Mouse (Mus musculus) heart, postnatal 0 days (tissue): ENCODE measurements around the gene Nabp2. TPM values are rescaled to one million over a fixed set of nuclear protein-coding genes. Genes with fewer than 3 reads are reported as not detected.

ENCODE experiments used
- ATAC-seq: fragments of 200-750 bp; cut with Nextera tagmentation; 2 replicates; pipeline ENCODE4 v1.8.0; 2017; ENCODE audit warnings: low read depth, moderate number of reproducible peaks, moderate library complexity; ENCODE audit not compliant: insufficient read depth
- DNase-seq: peaks from one replicate; pipeline ENCODE4 v3.0.0-alpha.2; 2016; ENCODE audit warnings: low spot score
- H3K27ac ChIP-seq: fragments of 300-500 bp; sonication (generic); 2 replicates; pipeline ENCODE4 v1.5.1; 2014; ENCODE audit warnings: low read depth, mild to moderate bottlenecking
- H3K27me3 ChIP-seq: fragments of 300-500 bp; sonication (generic); 2 replicates; pipeline ENCODE4 v1.6.1; 2014; ENCODE audit warnings: low read length, mixed read lengths; ENCODE audit not compliant: control insufficient read depth, insufficient read depth
- H3K36me3 ChIP-seq: fragments of 300-500 bp; sonication (generic); replicated peaks from 2 replicates; pipeline ENCODE4 v1.6.1; 2014; ENCODE audit warnings: low read length, mixed read lengths; ENCODE audit not compliant: control insufficient read depth, insufficient read depth
- H3K4me1 ChIP-seq: fragments of 300-500 bp; sonication (generic); 2 replicates; pipeline ENCODE4 v1.6.1; 2014; ENCODE audit warnings: antibody characterized with exemption; ENCODE audit not compliant: control insufficient read depth, insufficient read depth
- H3K4me2 ChIP-seq: fragments of 300-500 bp; sonication (generic); 2 replicates; pipeline ENCODE4 v1.6.1; 2014; ENCODE audit warnings: low read depth, mild to moderate bottlenecking, low read length, moderate library complexity
- H3K4me3 ChIP-seq: fragments of 300-500 bp; sonication (generic); 2 replicates; pipeline ENCODE4 v1.5.1; 2014; ENCODE audit warnings: low read depth, low read length
- H3K9ac ChIP-seq: fragments of 300-500 bp; sonication (generic); replicated peaks from 2 replicates; pipeline ENCODE4 v1.6.1; 2014; ENCODE audit warnings: low read depth, low read length, mixed read lengths
- H3K9me3 ChIP-seq: fragments of 300-500 bp; sonication (generic); replicated peaks from 2 replicates; pipeline ENCODE4 v1.6.1; 2016; ENCODE audit warnings: low read length; ENCODE audit not compliant: control insufficient read depth
- CTCF ChIP-seq: IDR thresholded peaks from 2 replicates; pipeline ENCODE4 v1.5.1; 2016; ENCODE audit warnings: antibody characterized with exemption, control low read depth, low read depth
- EP300 ChIP-seq: IDR thresholded peaks from 2 replicates; pipeline ENCODE4 v1.6.1; 2016; ENCODE audit warnings: antibody characterized with exemption, low read depth
- WGBS: fragments of 180-500 bp; shearing (Covaris S2); extraction: QIAGEN DNeasy Blood & Tissue Kit; methylation state at CpG from one replicate; pipeline ENCODE4 v1.1.7; 2014; 5-methylcytosine and 5-hydroxymethylcytosine counted together
- polyA plus RNA-seq: library from polyadenylated mRNA; unstranded; fragments of >200 nt; fragmentation: Nextera tagmentation; extraction: Ambion mirVana; gene quantifications from 2 replicates; pipeline ENCODE4 v1.2.1, GENCODE M21; 2015
- total RNA-seq: library from RNA; depleted of rRNA; stranded (reverse); fragments of >200 nt; gene quantifications from 2 replicates; pipeline ENCODE4 v1.2.3, GENCODE M21; 2014; ENCODE audit warnings: low replicate concordance; rRNA removed

The Nabp2 gene
- total RNA-seq (28.1 and 34.6 TPM in 2 replicates), polyA plus RNA-seq (55.5 and 56.1 TPM in 2 replicates)

- H3K36me3 ChIP-seq: peaks cover 27% of the 10 kb centered on the region
- DNase-seq: peak; percentile 95
- peak; percentile 89 for ATAC-seq
- TF ChIP-seq EP300 (no peak), CTCF (no peak)
- peak within 1 kb of the TSS; percentile 92 for H3K4me3 ChIP-seq
- no peaks in the 10 kb centered on the region for H3K9me3 ChIP-seq
- H3K9ac ChIP-seq: peak within 1 kb of the TSS; percentile 84
- H3K27me3 ChIP-seq: no peaks in the 10 kb centered on the region
- H3K27ac ChIP-seq: peak within 1 kb of the TSS; percentile 90
- H3K4me2 ChIP-seq: peak within 1 kb of the TSS; percentile 77
- peaks cover 13% of the 10 kb centered on the region for H3K4me1 ChIP-seq
- under 1% methylated on average over 50 of the region's 50 CpGs for WGBS
These were observed at the start of gene Nabp2, which contains the start of gene Rnf41 for GRCm38 (mm10) chr10:128411211-128412054. TSS of gene Nabp2 (minus strand) at chr10:128411492. TSS of gene Rnf41 (plus strand) at chr10:128411657.

- TF ChIP-seq CTCF: no peak
- Histone ChIP-seq H3K4me1 (peaks cover 8% of the 10 kb centered on the region; the same call in 1 of the 2 replicates), H3K27me3 (no peaks in the 10 kb centered on the region), H3K36me3 (peaks cover 39% of the 10 kb centered on the region), H3K9me3 (no peaks in the 10 kb centered on the region), H3K4me2 (peak overlapping the region; percentile 65), H3K9ac (peak overlapping the region; percentile 89; the same call in 1 of the 2 replicates), H3K4me3 (peak overlapping the region; percentile 81), H3K27ac (peak overlapping the region; percentile 85; the same call in 1 of the 2 replicates)
- no peak for DNase-seq
- ATAC-seq: no peak
- WGBS: 4% methylated on average over 5 of the region's 5 CpGs
These were observed 49.0 kb upstream of the Nabp2 start for GRCm38 (mm10) chr10:128460270-128460630.

GRCm38 (mm10) chr10:128459409-128460269 lies 48.3 kb upstream of the Nabp2 start:
- Histone ChIP-seq H3K27ac (peak overlapping the region; percentile 85), H3K9ac (peak overlapping the region; percentile 89), H3K4me3 (peak overlapping the region; percentile 81), H3K9me3 (no peaks in the 10 kb centered on the region), H3K27me3 (no peaks in the 10 kb centered on the region), H3K36me3 (peaks cover 33% of the 10 kb centered on the region), H3K4me2 (peak overlapping the region; percentile 65), H3K4me1 (peaks cover 8% of the 10 kb centered on the region; the same call in 1 of the 2 replicates)
- no peak for TF ChIP-seq CTCF
- TF ChIP-seq EP300: no peak
- DNase-seq: no peak
- ATAC-seq: peak; percentile 51
- WGBS: 3% methylated on average over 37 of the region's 67 CpGs

GRCm38 (mm10) chr10:128458719-128459408 lies 47.6 kb upstream of the Nabp2 start, which contains the start of gene Smarcc2:
TSS of gene Smarcc2 (plus strand) at chr10:128459248.
- peak; percentile 82 for ATAC-seq
- 0% methylated on average over 42 of the region's 86 CpGs for WGBS

More at GRCm38 (mm10) chr10:128458719-128459408, 47.6 kb upstream of the Nabp2 start, which contains the start of gene Smarcc2:
- H3K4me2 ChIP-seq: peak within 1 kb of the TSS; percentile 65
- H3K9me3 ChIP-seq: no peaks in the 10 kb centered on the region
- H3K27me3 ChIP-seq: no peaks in the 10 kb centered on the region
- TF ChIP-seq EP300 (no peak), CTCF (peak; percentile 24; the same call in 1 of the 2 replicates)
- peak within 1 kb of the TSS; percentile 89 for H3K9ac ChIP-seq
- H3K27ac ChIP-seq: peak within 1 kb of the TSS; percentile 85
- H3K4me3 ChIP-seq: peak within 1 kb of the TSS; percentile 81
- peak; percentile 73 for DNase-seq
- peaks cover 8% of the 10 kb centered on the region; the same call in 1 of the 2 replicates for H3K4me1 ChIP-seq
- H3K36me3 ChIP-seq: peaks cover 26% of the 10 kb centered on the region
